Mouse (Mus musculus) kidney, embryonic 15.5 days (tissue): ENCODE data around the gene Mapk9. TPM values are rescaled to one million over a fixed set of nuclear protein-coding genes. Genes with fewer than 3 reads are reported as not detected.

ENCODE experiments used
- ATAC-seq: fragments of 200-750 bp; cut with Nextera tagmentation; replicated peaks from 2 replicates; pipeline ENCODE4 v1.8.0; 2017; ENCODE audit warnings: moderate TSS enrichment; ENCODE audit not compliant: low FRiP score
- H3K27ac ChIP-seq: fragments of 300-500 bp; sonication (generic); 2 replicates; pipeline ENCODE4 v1.5.1; 2015; ENCODE audit warnings: mild to moderate bottlenecking, inconsistent platforms
- H3K27me3 ChIP-seq: fragments of 300-500 bp; sonication (generic); 2 replicates; pipeline ENCODE4 v1.6.1; 2015; ENCODE audit warnings: inconsistent platforms
- H3K36me3 ChIP-seq: fragments of 300-500 bp; sonication (generic); 2 replicates; pipeline ENCODE4 v1.6.1; 2015; ENCODE audit warnings: inconsistent platforms
- H3K4me1 ChIP-seq: fragments of 300-500 bp; sonication (generic); 2 replicates; pipeline ENCODE4 v1.6.1; 2015; ENCODE audit warnings: inconsistent platforms
- H3K4me2 ChIP-seq: fragments of 300-500 bp; sonication (generic); 2 replicates; pipeline ENCODE4 v1.6.1; 2015; ENCODE audit warnings: moderate library complexity, mild to moderate bottlenecking, inconsistent platforms
- H3K4me3 ChIP-seq: fragments of 300-500 bp; sonication (generic); replicated peaks from 2 replicates; pipeline ENCODE4 v1.5.1; 2015; ENCODE audit warnings: mild to moderate bottlenecking, inconsistent platforms
- H3K9ac ChIP-seq: fragments of 300-500 bp; sonication (generic); 2 replicates; pipeline ENCODE4 v1.6.1; 2015; ENCODE audit warnings: mild to moderate bottlenecking, inconsistent platforms
- H3K9me3 ChIP-seq: fragments of 300-500 bp; sonication (generic); replicated peaks from 2 replicates; pipeline ENCODE4 v1.6.1; 2016; ENCODE audit warnings: inconsistent platforms
- WGBS: fragments of 180-500 bp; shearing (Covaris S2); methylation state at CpG from one replicate; pipeline ENCODE4 v1.1.7; 2015; ENCODE audit warnings: mixed read lengths; 5-methylcytosine and 5-hydroxymethylcytosine counted together
- polyA plus RNA-seq: library from polyadenylated mRNA; unstranded; fragments of >200 nt; fragmentation: Nextera tagmentation; extraction: Ambion mirVana; gene quantifications from 2 replicates; pipeline ENCODE4 v1.2.1, GENCODE M21; 2015

Mapk9 gene
- polyA plus RNA-seq, 1 experiment from 2014 or later: 30.3 TPM

DNA sequence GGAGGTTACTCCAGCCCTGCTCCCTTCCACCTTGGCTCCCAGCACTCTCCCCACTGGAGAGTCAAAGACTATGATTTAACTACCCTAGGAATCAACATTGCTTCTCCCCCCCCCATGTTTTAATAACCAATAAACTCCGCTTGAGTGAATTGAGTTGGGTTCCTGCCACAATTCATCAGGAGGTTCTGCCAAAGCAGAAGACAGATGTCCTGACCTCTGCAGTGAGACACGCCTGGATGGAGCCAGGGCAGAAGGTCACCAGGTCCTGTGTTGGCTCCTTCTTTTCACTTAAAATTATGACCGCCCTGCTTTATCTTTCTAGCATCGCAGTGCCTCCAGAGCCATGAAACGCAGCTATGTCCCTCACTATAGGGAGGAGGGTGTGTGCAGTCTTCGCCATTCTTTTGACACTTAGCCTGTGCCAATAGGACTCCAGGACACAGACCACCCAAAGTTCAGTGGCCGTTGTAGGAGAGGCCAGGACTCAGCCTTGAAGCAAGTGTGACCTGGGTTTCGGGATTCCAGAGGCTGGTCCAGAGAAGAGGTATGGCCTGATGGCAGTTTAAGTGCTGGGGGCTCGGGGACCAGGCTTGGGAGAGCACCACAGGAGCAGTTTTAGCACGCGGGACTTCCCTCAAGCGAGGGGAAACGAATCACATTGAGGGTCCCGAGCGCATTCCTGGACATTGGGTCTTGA is 54.6 kb downstream of the Mapk9 start:
- H3K9ac ChIP-seq: no peak overlapping the region
- 7% methylated on average over 15 of the region's 15 CpGs for WGBS
- peaks cover 20% of the 10 kb centered on the region for H3K4me1 ChIP-seq
- no peaks in the 10 kb centered on the region for H3K36me3 ChIP-seq
- peak; percentile 52 for ATAC-seq
- no peak overlapping the region for H3K27ac ChIP-seq
- peaks cover 46% of the 10 kb centered on the region for H3K27me3 ChIP-seq
- peak overlapping the region; percentile 100 for H3K4me2 ChIP-seq
- peak overlapping the region; percentile 67 for H3K4me3 ChIP-seq
- H3K9me3 ChIP-seq: no peaks in the 10 kb centered on the region

DNA sequence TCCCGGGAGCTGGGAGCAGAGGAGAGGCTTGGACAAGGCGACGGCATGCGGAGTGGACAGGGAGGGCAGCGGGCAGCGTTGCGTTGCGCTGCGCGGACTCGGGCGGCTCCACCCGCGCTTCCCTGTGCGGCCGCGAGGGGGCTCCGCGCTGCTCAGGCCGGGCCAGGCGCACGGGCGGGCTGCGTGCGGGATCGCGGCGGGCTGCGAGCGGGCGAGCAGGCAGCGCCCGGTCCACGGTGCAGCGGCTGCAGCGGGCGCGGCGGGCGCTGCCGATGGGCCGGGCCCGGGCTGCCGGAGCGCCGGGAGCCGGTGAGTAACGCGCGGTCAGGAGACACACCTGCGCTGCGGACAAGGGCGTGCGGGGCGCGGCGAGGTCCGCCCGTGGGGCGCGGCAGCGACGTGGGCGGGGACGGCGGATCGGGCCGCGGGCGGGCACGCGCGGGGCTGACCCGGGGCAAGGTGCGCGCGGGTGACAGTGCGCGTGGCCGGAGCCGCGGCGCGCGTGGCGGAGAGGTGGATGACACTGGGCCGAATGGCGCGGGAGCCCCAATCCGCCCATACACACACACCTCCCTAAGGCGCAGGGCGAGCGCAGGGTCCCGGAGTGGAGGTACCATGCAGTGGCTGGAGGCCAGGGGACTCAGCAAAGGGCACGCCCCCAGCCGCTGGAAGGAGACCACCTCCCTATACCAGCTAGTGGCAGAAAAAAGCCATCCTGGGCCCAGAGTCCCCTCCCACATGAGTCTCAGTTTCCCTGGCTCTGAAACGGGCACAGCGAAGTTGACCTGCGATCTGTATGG is 55.3 kb downstream of the Mapk9 start, which contains the start of gene Rasgef1c:
TSS of gene Rasgef1c (plus strand) at position 177 of the 800 bp plus-strand sequence.
- H3K4me1 ChIP-seq: peaks cover 20% of the 10 kb centered on the region
- H3K36me3 ChIP-seq: no peaks in the 10 kb centered on the region
- peaks cover 46% of the 10 kb centered on the region for H3K27me3 ChIP-seq
- peak within 1 kb of the TSS; percentile 67 for H3K4me3 ChIP-seq
- no peak within 1 kb of the TSS for H3K27ac ChIP-seq
- 2% methylated on average over 99 of the region's 99 CpGs for WGBS
- peak; percentile 85 for ATAC-seq
- H3K4me2 ChIP-seq: peak within 1 kb of the TSS; percentile 100
- no peaks in the 10 kb centered on the region for H3K9me3 ChIP-seq
- peak within 1 kb of the TSS; percentile 62 for H3K9ac ChIP-seq

DNA sequence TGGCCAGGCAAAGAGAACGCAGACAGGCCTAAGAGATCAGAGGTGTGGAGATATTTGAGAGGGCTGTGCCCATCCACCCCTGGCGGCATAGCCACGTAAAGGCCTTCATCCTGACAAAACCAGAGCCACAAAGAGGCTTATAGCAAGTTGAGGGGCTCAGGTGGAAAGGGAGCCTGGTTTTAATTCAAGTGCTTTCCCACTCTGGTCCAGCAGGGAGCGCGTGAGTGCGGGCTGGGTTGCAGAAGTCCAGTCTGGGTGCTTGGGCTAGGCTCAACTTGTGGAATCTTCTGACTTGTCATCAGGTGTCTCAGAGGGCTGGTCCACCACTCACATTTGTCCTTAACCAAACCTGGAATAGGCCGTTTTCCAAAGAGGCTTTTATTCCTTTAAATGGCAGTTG is 56.8 kb downstream of the Mapk9 start:
- Histone ChIP-seq H3K36me3 (no peaks in the 10 kb centered on the region), H3K4me1 (peaks cover 20% of the 10 kb centered on the region), H3K9me3 (no peaks in the 10 kb centered on the region), H3K27ac (no peak overlapping the region), H3K27me3 (peaks cover 46% of the 10 kb centered on the region), H3K4me2 (no peak overlapping the region), H3K4me3 (no peak overlapping the region), H3K9ac (no peak overlapping the region)
- WGBS: 13% methylated on average over 7 of the region's 7 CpGs
- ATAC-seq: 0 out of 2 replicates have a peak, but pooled peaks have one; percentile 12

DNA sequence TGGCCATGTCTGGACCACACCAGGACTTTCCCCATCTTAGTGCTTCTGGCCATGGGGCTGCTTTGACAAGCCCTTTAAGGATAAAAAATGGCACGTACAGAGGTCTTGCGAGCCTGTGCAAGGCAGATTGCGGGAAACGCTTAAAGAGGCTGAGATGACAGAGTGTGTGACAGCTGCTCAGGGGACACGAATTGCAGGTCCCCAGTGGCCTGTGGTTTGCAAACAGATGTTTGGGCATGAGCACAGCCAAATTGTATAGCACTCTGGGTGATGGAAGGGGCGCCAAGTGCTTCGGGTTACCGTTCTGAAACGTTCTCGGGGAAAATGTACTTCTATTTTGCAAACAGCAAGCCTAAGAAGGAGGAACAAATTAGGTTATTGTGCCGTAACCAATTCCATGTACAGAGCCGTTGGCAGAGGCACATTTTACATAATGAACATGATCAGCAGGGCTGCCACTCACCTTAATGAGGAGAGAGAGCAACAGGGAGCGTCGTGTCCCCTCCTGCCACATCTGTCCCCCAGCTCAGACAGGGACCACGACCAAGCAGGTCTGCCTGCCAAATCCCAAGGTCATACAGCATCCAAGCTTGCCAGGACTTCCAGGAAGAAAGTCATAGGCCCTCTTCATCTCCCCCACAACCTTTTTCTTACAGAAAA is 72.1 kb downstream of the Mapk9 start:
- no peaks in the 10 kb centered on the region for H3K4me1 ChIP-seq
- 0 out of 2 replicates have a peak, but pooled peaks cover 4% of the 10 kb centered on the region for H3K27me3 ChIP-seq
- no peak overlapping the region for H3K9ac ChIP-seq
- 50% methylated on average over 15 of the region's 15 CpGs for WGBS
- no peak overlapping the region for H3K4me3 ChIP-seq
- no peak overlapping the region for H3K4me2 ChIP-seq
- no peaks in the 10 kb centered on the region for H3K36me3 ChIP-seq
- no peak for ATAC-seq
- no peak overlapping the region for H3K27ac ChIP-seq
- no peaks in the 10 kb centered on the region for H3K9me3 ChIP-seq

DNA sequence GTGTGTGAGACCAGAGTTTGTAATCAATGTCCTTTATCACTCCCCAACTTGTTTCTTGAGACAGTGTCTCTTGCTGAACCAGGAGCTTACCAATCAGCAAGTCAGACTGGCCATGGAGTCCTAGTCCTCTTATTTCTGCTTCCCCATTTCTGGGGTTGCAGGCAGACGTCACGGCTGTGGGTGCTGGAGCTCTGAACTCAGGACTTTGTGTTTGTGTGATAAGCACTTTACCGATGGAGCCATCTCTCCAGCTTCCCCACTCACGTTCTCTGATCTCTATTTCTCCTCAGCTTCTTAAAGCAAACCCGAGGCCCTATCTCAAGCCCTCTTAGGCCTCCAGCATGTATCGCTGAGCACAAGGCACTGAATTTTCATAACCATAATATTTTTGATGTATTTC is 72.8 kb downstream of the Mapk9 start:
- H3K27me3 ChIP-seq: 0 out of 2 replicates have a peak, but pooled peaks cover 4% of the 10 kb centered on the region
- H3K4me2 ChIP-seq: no peak overlapping the region
- ATAC-seq: no peak
- no peaks in the 10 kb centered on the region for H3K36me3 ChIP-seq
- H3K4me3 ChIP-seq: no peak overlapping the region
- H3K27ac ChIP-seq: no peak overlapping the region
- no peaks in the 10 kb centered on the region for H3K9me3 ChIP-seq
- H3K4me1 ChIP-seq: no peaks in the 10 kb centered on the region
- H3K9ac ChIP-seq: no peak overlapping the region
- WGBS: 86% methylated on average over 6 of the region's 6 CpGs

DNA sequence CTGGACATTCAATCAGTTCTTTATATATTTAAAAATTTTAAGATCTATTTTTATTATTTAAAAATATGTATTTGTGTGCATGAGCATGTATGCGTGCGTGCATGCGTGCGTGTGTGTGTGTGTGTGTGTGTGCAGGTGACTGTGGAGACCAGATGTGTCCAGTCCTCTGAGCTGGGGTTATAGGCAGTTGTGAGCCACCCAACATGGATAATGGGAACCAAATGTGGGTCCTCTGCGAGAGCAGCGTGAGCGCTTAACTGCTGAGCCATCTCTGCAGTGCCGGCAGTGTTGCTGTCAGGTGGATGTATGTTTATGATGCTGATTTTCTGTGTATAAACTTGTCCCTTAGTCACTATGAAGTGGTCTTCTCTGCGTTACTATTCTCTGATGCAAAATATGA is 77.0 kb downstream of the Mapk9 start:
- WGBS: 88% methylated on average over 9 of the region's 9 CpGs
- no peak overlapping the region for H3K27ac ChIP-seq

DNA sequence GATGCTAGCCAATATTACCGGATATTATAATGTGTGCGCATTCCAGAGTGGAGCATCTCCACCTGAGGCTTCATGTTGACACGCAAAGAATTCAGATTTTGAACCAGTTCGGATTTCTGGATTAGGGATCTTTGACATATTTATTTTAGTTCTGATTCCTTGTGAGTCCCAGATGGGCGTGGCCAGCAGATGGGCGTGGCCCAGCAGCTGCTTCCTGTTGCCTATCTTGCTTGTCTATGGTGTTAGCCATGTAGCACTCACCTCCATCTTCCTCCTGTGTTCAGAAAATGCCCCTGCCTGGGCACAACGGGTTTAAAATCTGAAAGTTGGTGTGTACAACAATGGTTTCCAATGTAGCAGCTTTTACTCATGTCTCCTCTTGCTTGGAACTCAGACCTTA is 79.6 kb downstream of the Mapk9 start:
- H3K9ac ChIP-seq: no peak overlapping the region
- peaks cover 17% of the 10 kb centered on the region for H3K4me1 ChIP-seq
- no peak overlapping the region for H3K4me2 ChIP-seq
- peaks cover 23% of the 10 kb centered on the region for H3K27me3 ChIP-seq
- no peak overlapping the region for H3K4me3 ChIP-seq
- H3K9me3 ChIP-seq: no peaks in the 10 kb centered on the region
- no peak for ATAC-seq
- no peaks in the 10 kb centered on the region for H3K36me3 ChIP-seq
- WGBS: 70% methylated on average over 7 of the region's 7 CpGs
- no peak overlapping the region for H3K27ac ChIP-seq

More for the DNA sequence above, 77.0 kb downstream of the Mapk9 start:
- Histone ChIP-seq H3K36me3 (no peaks in the 10 kb centered on the region), H3K4me2 (no peak overlapping the region), H3K4me1 (peaks cover 11% of the 10 kb centered on the region), H3K9me3 (no peaks in the 10 kb centered on the region), H3K4me3 (no peak overlapping the region), H3K27me3 (peaks cover 19% of the 10 kb centered on the region), H3K9ac (no peak overlapping the region)
- ATAC-seq: no peak

DNA sequence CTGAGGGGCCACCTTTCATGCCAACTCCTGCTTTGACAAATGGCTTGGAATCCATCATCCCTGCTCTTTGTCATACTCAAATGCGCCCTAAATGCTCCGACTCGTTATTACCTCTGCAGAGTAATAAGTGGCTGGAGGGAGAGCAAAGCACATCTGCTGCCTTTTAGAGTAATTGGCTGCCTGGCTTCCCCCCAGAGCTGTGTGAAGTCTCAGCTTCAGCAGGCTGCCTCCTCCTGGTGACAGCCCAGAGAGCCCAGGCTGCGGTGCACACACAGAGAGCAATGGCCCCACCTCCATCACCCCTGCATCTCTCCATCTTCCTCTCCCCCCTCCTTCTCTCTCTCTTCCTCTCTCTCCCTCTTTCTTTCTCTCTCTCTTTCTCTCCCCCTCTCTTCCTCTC is 80.6 kb downstream of the Mapk9 start:
- Histone ChIP-seq H3K27me3 (peaks cover 23% of the 10 kb centered on the region), H3K36me3 (no peaks in the 10 kb centered on the region), H3K9ac (no peak overlapping the region), H3K4me3 (no peak overlapping the region), H3K9me3 (no peaks in the 10 kb centered on the region), H3K27ac (no peak overlapping the region), H3K4me1 (peaks cover 27% of the 10 kb centered on the region), H3K4me2 (no peak overlapping the region)
- ATAC-seq: no peak
- 15% methylated on average over 4 of the region's 4 CpGs for WGBS

DNA sequence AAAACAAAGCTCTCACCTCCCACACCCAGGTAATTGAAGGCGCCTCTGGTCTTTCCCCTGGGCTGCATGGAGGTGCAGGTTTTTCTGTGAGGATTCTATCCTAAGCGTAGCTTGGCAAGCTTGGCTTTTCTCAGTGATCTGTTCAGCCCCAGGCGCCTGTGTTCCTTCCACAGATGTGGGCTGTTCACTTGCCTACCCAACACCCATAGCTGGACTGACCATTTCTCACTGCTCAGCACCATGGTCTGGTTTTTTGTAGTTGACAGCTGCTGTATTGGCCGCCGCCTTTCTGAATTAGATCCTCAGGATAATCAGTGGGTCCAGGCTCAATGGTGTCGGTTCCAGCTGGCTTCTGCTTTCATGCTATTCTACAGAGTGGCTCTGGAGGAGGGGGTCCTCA is 81.1 kb downstream of the Mapk9 start:
- Histone ChIP-seq H3K4me2 (no peak overlapping the region), H3K27ac (no peak overlapping the region), H3K4me3 (no peak overlapping the region), H3K27me3 (peaks cover 23% of the 10 kb centered on the region), H3K9me3 (no peaks in the 10 kb centered on the region), H3K9ac (no peak overlapping the region), H3K36me3 (no peaks in the 10 kb centered on the region), H3K4me1 (peaks cover 31% of the 10 kb centered on the region)
- WGBS: 66% methylated on average over 6 of the region's 6 CpGs
- ATAC-seq: no peak

DNA sequence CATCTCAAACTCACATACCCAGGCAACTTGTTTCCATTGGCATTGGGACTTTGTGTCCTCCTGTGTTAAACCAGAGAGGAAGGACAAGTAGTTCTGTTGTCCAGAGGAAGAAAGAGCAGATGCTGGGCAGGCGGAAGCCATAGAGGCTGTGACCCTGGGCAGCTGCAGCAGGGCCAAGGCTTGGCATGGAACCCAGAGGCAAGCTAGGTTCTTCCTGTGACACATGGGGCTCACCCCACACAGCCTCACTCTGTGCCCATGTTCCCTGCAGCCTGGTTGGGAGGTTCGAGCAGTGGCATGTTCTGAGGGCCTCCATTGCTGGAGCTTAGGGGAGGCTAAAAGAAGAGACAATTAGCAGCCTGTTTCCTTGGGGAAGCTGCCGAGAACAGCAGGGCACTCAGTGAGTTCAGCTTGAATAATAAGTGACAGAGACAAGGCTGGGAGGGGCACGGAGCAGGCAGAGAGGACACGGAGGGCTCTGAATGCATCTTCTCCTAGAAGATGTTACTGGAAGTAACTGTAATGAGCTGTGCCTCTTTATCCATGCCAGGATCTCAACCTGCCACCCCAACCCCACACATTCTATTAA is 84.6 kb downstream of the Mapk9 start:
- no peak overlapping the region for H3K27ac ChIP-seq
- 33% methylated on average over 5 of the region's 5 CpGs for WGBS
- no peak overlapping the region for H3K4me3 ChIP-seq
- peaks cover 31% of the 10 kb centered on the region for H3K4me1 ChIP-seq
- H3K9me3 ChIP-seq: no peaks in the 10 kb centered on the region
- no peak overlapping the region for H3K4me2 ChIP-seq
- no peaks in the 10 kb centered on the region for H3K36me3 ChIP-seq
- no peak for ATAC-seq
- no peak overlapping the region for H3K9ac ChIP-seq
- H3K27me3 ChIP-seq: peaks cover 23% of the 10 kb centered on the region

DNA sequence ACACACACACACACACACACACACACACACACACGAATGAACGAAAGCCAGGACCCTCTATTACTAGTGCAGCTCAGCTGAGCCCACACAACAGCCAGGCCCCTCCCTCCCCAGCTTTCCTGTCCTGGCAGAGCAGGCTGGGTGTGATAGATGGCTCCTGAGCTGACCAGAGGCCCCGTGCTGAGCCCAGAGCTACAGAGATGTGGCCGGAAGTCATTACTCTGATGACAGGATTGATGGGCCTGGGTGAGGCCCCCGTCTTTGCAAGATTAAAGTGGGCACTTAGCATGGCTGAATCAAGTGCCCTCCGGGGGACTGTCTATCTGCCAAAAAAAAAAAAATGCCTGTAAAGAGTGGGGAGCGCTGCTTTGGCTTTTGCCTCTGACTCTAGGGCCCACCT is 85.3 kb downstream of the Mapk9 start:
- WGBS: 2% methylated on average over 7 of the region's 7 CpGs
- H3K4me1 ChIP-seq: peaks cover 24% of the 10 kb centered on the region
- peak; percentile 88 for ATAC-seq

More for the DNA sequence above, 85.3 kb downstream of the Mapk9 start:
- Histone ChIP-seq H3K4me2 (no peak overlapping the region), H3K9me3 (no peaks in the 10 kb centered on the region), H3K27me3 (peaks cover 20% of the 10 kb centered on the region), H3K4me3 (no peak overlapping the region), H3K36me3 (no peaks in the 10 kb centered on the region), H3K27ac (no peak overlapping the region), H3K9ac (no peak overlapping the region)
